Mouse (Mus musculus) heart, postnatal 25 days (tissue): Measurements from ENCODE around the gene Rufy2. TPM values are rescaled to one million over a fixed set of nuclear protein-coding genes. Genes with fewer than 3 reads are reported as not detected.

Source experiments
- total RNA-seq, 2 experiments: library from RNA; stranded (reverse); gene quantifications; 2 replicates each; pipeline ENCODE4 v1.2.3; 2021

The Rufy2 gene
- total RNA-seq, 2 experiments from 2014 or later, result 9.7 to 10.9 TPM

Other genes with a start within 250 kb of the Rufy2 start
- gene Ccar1, start 187.9 kb upstream of the Rufy2 start, total RNA-seq, result 10 to 100 TPM; 48.4 to 56.3 TPM
- 10 to 100 TPM; 11.0 to 12.7 TPM for gene Tet1, start 71.2 kb upstream of the Rufy2 start, total RNA-seq
- gene Slc25a16, start 59.6 kb upstream of the Rufy2 start, total RNA-seq, result 10 to 100 TPM; 23.0 to 23.2 TPM
- gene Dna2, start 33.2 kb upstream of the Rufy2 start, total RNA-seq, result under 1 TPM; 0.75 TPM
- gene Hnrnph3, start 44.0 kb downstream of the Rufy2 start, total RNA-seq, result 10 to 100 TPM; 30.7 to 32.3 TPM
- 1 to 10 TPM; 7.0 to 8.0 TPM for gene Pbld2, start 44.1 kb downstream of the Rufy2 start, total RNA-seq
- 1 to 10 TPM; 1.1 to 1.4 TPM for gene Pbld1, start 79.9 kb downstream of the Rufy2 start, total RNA-seq
- gene Atoh7, start 119.4 kb downstream of the Rufy2 start, total RNA-seq, result not detected
- gene Mypn, start 223.7 kb downstream of the Rufy2 start, total RNA-seq, result 100 to 1,000 TPM; 101 to 108 TPM